Mouse (Mus musculus) heart, adult 2 months (tissue): ENCODE results near the gene Npy5r.

ENCODE experiments used
- CTCF ChIP-seq: fragments of 200-600 bp; IDR thresholded peaks from 2 replicates; pipeline ENCODE4 v1.8.1; 2022; ENCODE audit warnings: antibody characterized with exemption, mild to moderate bottlenecking, moderate library complexity
- EP300 ChIP-seq: fragments of 200-500 bp; IDR thresholded peaks from 2 replicates; pipeline ENCODE4 v1.6.1; 2011; ENCODE audit warnings: low read depth, low read length, control low read depth; ENCODE audit not compliant: insufficient read depth
- POLR2A ChIP-seq: fragments of 200-500 bp; IDR thresholded peaks from 2 replicates; pipeline ENCODE4 v1.6.1; 2011; ENCODE audit warnings: mild to moderate bottlenecking, low read depth, low read length, control low read depth; ENCODE audit not compliant: insufficient read depth

GRCm38 (mm10) chr8:66687511-66688329, at the start of gene Npy5r:
- TF ChIP-seq EP300, result no peak
- no peak for TF ChIP-seq CTCF
- TF ChIP-seq POLR2A, result no peak
